Mouse (Mus musculus) intestine, postnatal 0 days (tissue): ENCODE measurements at regions not wholly inside any gene's neighbourhood (a gene's known extent, or its start where the extent isn't known, plus 50 kb on each side); places are given as distances from the start of the nearest gene placed in this dataset.

ENCODE experiments used
- ATAC-seq: fragments of 200-750 bp; cut with Nextera tagmentation; 2 replicates; pipeline ENCODE4 v1.8.0; 2017; ENCODE audit warnings: mild to moderate bottlenecking, moderate TSS enrichment, moderate library complexity
- H3K27ac ChIP-seq: fragments of 300-500 bp; sonication (generic); 2 replicates; pipeline ENCODE4 v1.5.1; 2014; ENCODE audit warnings: mild to moderate bottlenecking, low read depth, low read length, moderate library complexity
- H3K27me3 ChIP-seq: fragments of 300-500 bp; sonication (generic); replicated peaks from 2 replicates; pipeline ENCODE4 v1.6.1; 2014; ENCODE audit warnings: low read length, mixed read lengths; ENCODE audit not compliant: control insufficient read depth, insufficient read depth
- H3K36me3 ChIP-seq: fragments of 300-500 bp; sonication (generic); 2 replicates; pipeline ENCODE4 v1.6.1; 2014; ENCODE audit warnings: mild to moderate bottlenecking, moderate library complexity; ENCODE audit not compliant: control insufficient read depth, insufficient read depth
- H3K4me1 ChIP-seq: fragments of 300-500 bp; sonication (generic); replicated peaks from 2 replicates; pipeline ENCODE4 v1.6.1; 2014; ENCODE audit warnings: antibody characterized with exemption, low read length, mixed read lengths; ENCODE audit not compliant: control insufficient read depth, insufficient read depth
- H3K4me2 ChIP-seq: fragments of 300-500 bp; sonication (generic); replicated peaks from 2 replicates; pipeline ENCODE4 v1.6.1; 2014; ENCODE audit warnings: low read depth, mild to moderate bottlenecking, moderate library complexity
- H3K4me3 ChIP-seq: fragments of 300-500 bp; sonication (generic); 2 replicates; pipeline ENCODE4 v1.5.1; 2014; ENCODE audit warnings: low read depth, low read length
- H3K9ac ChIP-seq: fragments of 300-500 bp; sonication (generic); 2 replicates; pipeline ENCODE4 v1.6.1; 2014; ENCODE audit warnings: mild to moderate bottlenecking, low read depth, low read length
- H3K9me3 ChIP-seq: fragments of 300-500 bp; sonication (generic); 2 replicates; pipeline ENCODE4 v1.6.1; 2016; ENCODE audit warnings: mixed run types; ENCODE audit not compliant: control insufficient read depth
- CTCF ChIP-seq: sonication (generic); IDR thresholded peaks from 2 replicates; pipeline ENCODE4 v1.5.1; 2016; ENCODE audit warnings: low read depth, mild to moderate bottlenecking, control low read depth, antibody characterized with exemption, moderate library complexity
- WGBS: fragments of 180-500 bp; shearing (Covaris S2); extraction: QIAGEN DNeasy Blood & Tissue Kit; methylation state at CpG from one replicate; pipeline ENCODE4 v1.1.7; 2014; 5-methylcytosine and 5-hydroxymethylcytosine counted together

GRCm38 (mm10) chr13:60084975-60085374, 92.2 kb downstream of the Gas1 start:
- 41% methylated on average over 12 of the region's 12 CpGs for WGBS
- no peak overlapping the region for H3K4me2 ChIP-seq

GRCm38 (mm10) chr13:60084290-60084689, 92.9 kb downstream of the Gas1 start:
- no peak for ATAC-seq
- Histone ChIP-seq H3K4me2 (no peak overlapping the region), H3K27me3 (no peaks in the 10 kb centered on the region), H3K4me1 (no peaks in the 10 kb centered on the region), H3K9me3 (no peaks in the 10 kb centered on the region), H3K9ac (no peak overlapping the region), H3K4me3 (no peak overlapping the region), H3K36me3 (no peaks in the 10 kb centered on the region), H3K27ac (no peak overlapping the region)
- no peak for TF ChIP-seq CTCF
- WGBS: 72% methylated on average over 4 of the region's 4 CpGs

More at GRCm38 (mm10) chr13:60084975-60085374, 92.2 kb downstream of the Gas1 start:
- Histone ChIP-seq H3K4me1 (no peaks in the 10 kb centered on the region), H3K36me3 (no peaks in the 10 kb centered on the region), H3K27me3 (no peaks in the 10 kb centered on the region), H3K4me3 (no peak overlapping the region), H3K9me3 (no peaks in the 10 kb centered on the region), H3K27ac (no peak overlapping the region), H3K9ac (no peak overlapping the region)
- TF ChIP-seq CTCF: no peak
- no peak for ATAC-seq

GRCm38 (mm10) chr13:60080113-60080512, 97.1 kb downstream of the Gas1 start:
- no peaks in the 10 kb centered on the region for H3K9me3 ChIP-seq

GRCm38 (mm10) chr13:60078331-60079050, 98.7 kb downstream of the Gas1 start:
- H3K36me3 ChIP-seq: no peaks in the 10 kb centered on the region
- H3K4me1 ChIP-seq: no peaks in the 10 kb centered on the region
- 72% methylated on average over 8 of the region's 8 CpGs for WGBS
- H3K4me3 ChIP-seq: no peak overlapping the region
- TF ChIP-seq CTCF: no peak
- no peak for ATAC-seq
- no peaks in the 10 kb centered on the region for H3K9me3 ChIP-seq
- H3K27ac ChIP-seq: no peak overlapping the region
- H3K9ac ChIP-seq: no peak overlapping the region
- no peaks in the 10 kb centered on the region for H3K27me3 ChIP-seq
- H3K4me2 ChIP-seq: no peak overlapping the region

More at GRCm38 (mm10) chr13:60080113-60080512, 97.1 kb downstream of the Gas1 start:
- no peak overlapping the region for H3K4me3 ChIP-seq
- WGBS: 87% methylated on average over 10 of the region's 10 CpGs
- H3K27ac ChIP-seq: no peak overlapping the region
- ATAC-seq: no peak
- H3K27me3 ChIP-seq: no peaks in the 10 kb centered on the region
- H3K4me2 ChIP-seq: no peak overlapping the region
- H3K36me3 ChIP-seq: no peaks in the 10 kb centered on the region
- H3K4me1 ChIP-seq: no peaks in the 10 kb centered on the region
- no peak for TF ChIP-seq CTCF
- no peak overlapping the region for H3K9ac ChIP-seq

GRCm38 (mm10) chr13:60076147-60076800, 100.9 kb downstream of the Gas1 start:
- no peak overlapping the region for H3K9ac ChIP-seq
- H3K4me2 ChIP-seq: no peak overlapping the region
- no peaks in the 10 kb centered on the region for H3K4me1 ChIP-seq
- no peak overlapping the region for H3K27ac ChIP-seq
- WGBS: 61% methylated on average over 6 of the region's 6 CpGs
- no peaks in the 10 kb centered on the region for H3K9me3 ChIP-seq
- no peak overlapping the region for H3K4me3 ChIP-seq
- TF ChIP-seq CTCF: no peak
- H3K36me3 ChIP-seq: no peaks in the 10 kb centered on the region
- ATAC-seq: no peak
- no peaks in the 10 kb centered on the region for H3K27me3 ChIP-seq

GRCm38 (mm10) chr13:60071595-60071994, 105.6 kb downstream of the Gas1 start:
- no peak for ATAC-seq

More at GRCm38 (mm10) chr13:60071595-60071994, 105.6 kb downstream of the Gas1 start:
- Histone ChIP-seq H3K27me3 (no peaks in the 10 kb centered on the region), H3K4me2 (no peak overlapping the region), H3K9ac (no peak overlapping the region), H3K4me3 (no peak overlapping the region), H3K4me1 (no peaks in the 10 kb centered on the region), H3K36me3 (no peaks in the 10 kb centered on the region), H3K9me3 (no peaks in the 10 kb centered on the region), H3K27ac (no peak overlapping the region)
- WGBS: 71% methylated on average over 9 of the region's 9 CpGs
- TF ChIP-seq CTCF: no peak
